Mouse (Mus musculus) Patski (cell line): ENCODE results near the gene Fzd7. TPM values are rescaled to one million over a fixed set of nuclear protein-coding genes. Genes with fewer than 3 reads are reported as not detected.

Experiments
- ATAC-seq: fragments of 100-300 bp; one replicate; pipeline ENCODE4 v1.8.0; 2021
- CTCF ChIA-PET: fragments of 350-600 bp; sonication (Branson Sonifier 250); formaldehyde crosslinking; loops from one replicate; lab custom pipeline; 2022; ENCODE audit warnings: inconsistent platforms; lab: Charles Lee
- POLR2A ChIA-PET: fragments of 350-600 bp; sonication (Branson Sonifier 250); formaldehyde crosslinking; loops from one replicate; lab custom pipeline; 2022; ENCODE audit warnings: antibody characterized with exemption, inconsistent platforms; lab: Charles Lee
- DNase-seq: peaks from one replicate; pipeline ENCODE4 v3.0.0-alpha.2; 2011; ENCODE audit warnings: low read depth, low spot score
- H3K27me3 ChIP-seq: fragments of 371-371 bp; one replicate; pipeline ENCODE4 v1.5.1; 2021
- CTCF ChIP-seq: fragments of 100-300 bp; IDR thresholded peaks from one replicate; pipeline ENCODE4 v1.5.1; 2021
- in situ Hi-C: fragments of 300-500 bp; cut with MboI; formaldehyde crosslinking; loops from 3 replicates; pipeline ENCODE4 v1.11.1; 2018; ENCODE audit warnings: low pct_unique_long_range_greater_than_20kb, mixed read lengths
- polyA plus RNA-seq: library from polyadenylated mRNA; unstranded; gene quantifications from one replicate; pipeline ENCODE4 v1.2.3, GENCODE M21; 2021

The Fzd7 gene
- polyA plus RNA-seq, 1 experiment from 2014 or later, result 30.8 TPM

DNA sequence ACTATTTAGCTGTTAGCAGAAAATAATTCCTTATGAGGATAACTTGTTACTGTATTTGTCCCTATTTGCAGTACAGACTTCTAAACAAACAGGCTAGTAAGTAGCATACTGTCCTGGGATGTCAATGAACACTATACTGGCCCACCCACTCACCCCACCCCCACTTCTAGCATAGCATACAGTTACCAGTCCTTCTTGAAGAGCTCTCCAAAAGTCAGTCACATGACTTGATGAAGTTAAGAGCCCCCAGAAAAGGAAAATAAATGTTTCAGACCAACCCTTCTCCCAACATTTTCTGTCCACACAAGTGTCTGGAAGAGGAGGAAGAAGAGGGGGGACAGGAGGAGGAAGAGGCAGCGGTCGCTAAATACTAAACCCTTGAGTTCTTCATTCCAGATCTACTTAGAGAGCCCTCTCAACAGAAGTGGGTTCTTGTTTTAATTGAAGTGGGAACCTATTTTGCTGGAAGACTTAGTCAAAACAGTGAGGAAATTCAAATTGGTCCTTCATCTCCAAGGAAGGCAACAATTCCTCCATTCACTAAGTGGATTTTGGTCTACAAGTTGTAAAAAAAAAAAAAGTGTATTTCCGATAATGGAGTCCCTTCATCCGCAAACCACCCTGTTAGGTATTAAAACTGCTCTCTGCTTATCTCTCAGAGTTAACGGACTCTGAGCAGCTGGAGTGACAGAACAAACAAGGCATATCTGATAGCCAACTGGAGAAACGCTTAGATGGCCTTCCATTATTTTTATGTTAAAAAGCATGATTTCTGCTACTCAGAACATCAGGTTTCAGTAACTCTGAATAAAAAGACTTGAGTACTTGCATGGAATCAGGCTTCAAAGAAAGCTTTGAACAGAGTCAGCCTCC, 15.8 kb downstream of the Fzd7 start:
- POLR2A ChIA-PET, result no interaction called here
- CTCF ChIA-PET, result no interaction called here

DNA sequence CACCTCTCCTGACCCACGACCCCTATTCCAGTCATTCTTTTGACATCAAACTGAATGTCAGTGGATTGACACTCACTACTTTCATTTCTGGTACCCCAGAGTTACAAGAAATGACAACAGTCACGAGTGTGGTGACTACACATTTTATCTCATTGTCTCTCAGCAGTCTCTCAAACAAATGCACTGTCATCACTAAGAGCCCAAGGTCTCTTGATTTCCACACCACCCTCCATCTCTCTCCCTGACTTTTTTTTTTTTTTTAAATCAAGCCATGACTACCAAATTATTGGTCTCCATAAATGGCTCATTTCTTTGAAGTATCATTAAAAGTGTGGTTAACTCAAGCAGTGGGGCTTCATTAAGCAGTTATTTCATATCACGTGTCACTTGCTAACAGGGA, 17.1 kb downstream of the Fzd7 start:
- H3K27me3 ChIP-seq, result no peaks in the 10 kb centered on the region
- no peak for TF ChIP-seq CTCF
- no peak for DNase-seq
- CTCF ChIA-PET, result no interaction called here
- POLR2A ChIA-PET, result no interaction called here
- in situ Hi-C loops, result no loop called here
- no peak for ATAC-seq

More for the DNA sequence above, 15.8 kb downstream of the Fzd7 start:
- H3K27me3 ChIP-seq, result no peaks in the 10 kb centered on the region
- DNase-seq (no peak), ATAC-seq (no peak)
- no peak for TF ChIP-seq CTCF
- in situ Hi-C loops, result no loop called here

DNA sequence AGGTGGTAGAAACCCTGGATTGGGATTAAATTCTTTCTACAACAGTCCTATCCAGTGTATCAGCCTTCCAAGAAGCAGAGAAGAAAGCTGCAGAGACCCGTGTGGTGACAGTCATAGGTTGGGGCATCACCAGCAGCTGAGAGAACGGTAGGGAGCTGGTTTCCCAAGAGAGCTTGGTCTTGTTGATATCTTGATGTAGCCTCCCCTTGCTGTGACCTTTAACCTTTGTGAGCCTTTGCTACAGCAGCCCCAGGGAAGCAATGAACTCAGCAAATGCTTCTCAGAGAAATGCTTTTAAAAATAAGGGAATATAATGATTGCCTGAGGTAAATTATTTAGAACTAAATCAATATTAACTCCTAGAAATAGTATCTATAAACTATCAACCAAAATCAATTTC, 20.1 kb downstream of the Fzd7 start:
- TF ChIP-seq CTCF, result no peak
- CTCF ChIA-PET, result no interaction called here

DNA sequence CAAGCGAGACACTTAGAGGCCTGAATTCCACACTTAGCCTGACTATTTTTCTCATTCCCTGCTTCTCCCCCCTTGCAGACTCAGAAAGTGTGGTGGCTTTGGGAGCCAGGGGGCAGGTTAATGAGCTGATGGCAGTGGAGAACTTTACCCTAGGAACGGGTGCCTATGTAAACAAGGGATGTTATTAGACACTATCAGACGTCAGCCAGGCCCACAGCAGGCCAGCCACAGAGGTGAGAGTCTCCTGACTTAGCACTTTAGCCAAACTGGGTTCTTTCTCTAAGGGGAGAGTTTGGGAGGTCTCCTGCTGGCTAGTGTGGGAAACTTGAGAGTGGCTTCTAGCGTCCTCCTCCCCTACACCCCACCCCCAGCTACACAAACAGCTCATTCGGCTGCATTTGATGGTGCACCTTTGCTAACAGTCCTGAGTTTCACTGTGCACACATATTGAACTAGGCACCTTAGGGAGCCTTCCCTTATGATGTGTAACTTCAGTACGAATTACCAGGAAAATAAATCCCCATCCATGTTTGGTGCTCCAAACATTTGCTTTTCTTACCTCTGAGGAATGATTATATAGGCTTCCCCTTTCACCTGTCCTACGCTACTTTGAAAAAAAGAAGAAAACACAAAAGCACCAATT, 21.6 kb downstream of the Fzd7 start:
- DNase-seq (no peak), ATAC-seq (no peak)
- ChIA-PET CTCF (interaction anchor here (1.5 kb wide), 1 partner anchor 11 kb away, joined by 4 read pairs; no protein-coding TSS in a partner anchor), POLR2A (no interaction called here)
- in situ Hi-C loops, result no loop called here
- TF ChIP-seq CTCF, result no peak
- no peaks in the 10 kb centered on the region for H3K27me3 ChIP-seq

More for the DNA sequence above, 20.1 kb downstream of the Fzd7 start:
- in situ Hi-C loops, result no loop called here
- DNase-seq, result no peak
- H3K27me3 ChIP-seq, result no peaks in the 10 kb centered on the region
- ATAC-seq, result no peak
- POLR2A ChIA-PET, result no interaction called here

DNA sequence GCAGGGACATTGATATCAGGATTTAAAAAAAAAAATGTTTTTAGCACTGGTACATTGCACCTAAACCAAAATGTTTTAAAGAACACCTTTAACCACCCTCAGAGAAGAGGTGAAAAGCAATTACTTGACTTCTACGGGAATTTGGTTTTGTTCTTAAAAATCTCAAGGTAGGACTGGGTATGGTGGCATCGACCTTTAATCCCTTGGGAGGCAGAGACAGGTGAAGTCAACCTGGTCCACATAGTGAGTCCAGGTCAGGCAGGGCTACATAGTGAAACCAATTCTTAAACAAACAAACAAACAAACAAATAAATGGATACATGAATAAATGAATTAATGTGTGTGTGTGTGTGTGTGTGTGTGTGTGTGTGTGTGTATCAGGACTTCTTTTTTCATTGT, 22.1 kb downstream of the Fzd7 start:
- ATAC-seq (no peak), DNase-seq (no peak)
- CTCF ChIA-PET, result no interaction called here
- POLR2A ChIA-PET, result no interaction called here
- H3K27me3 ChIP-seq, result no peaks in the 10 kb centered on the region
- in situ Hi-C loops, result no loop called here
- no peak for TF ChIP-seq CTCF

DNA sequence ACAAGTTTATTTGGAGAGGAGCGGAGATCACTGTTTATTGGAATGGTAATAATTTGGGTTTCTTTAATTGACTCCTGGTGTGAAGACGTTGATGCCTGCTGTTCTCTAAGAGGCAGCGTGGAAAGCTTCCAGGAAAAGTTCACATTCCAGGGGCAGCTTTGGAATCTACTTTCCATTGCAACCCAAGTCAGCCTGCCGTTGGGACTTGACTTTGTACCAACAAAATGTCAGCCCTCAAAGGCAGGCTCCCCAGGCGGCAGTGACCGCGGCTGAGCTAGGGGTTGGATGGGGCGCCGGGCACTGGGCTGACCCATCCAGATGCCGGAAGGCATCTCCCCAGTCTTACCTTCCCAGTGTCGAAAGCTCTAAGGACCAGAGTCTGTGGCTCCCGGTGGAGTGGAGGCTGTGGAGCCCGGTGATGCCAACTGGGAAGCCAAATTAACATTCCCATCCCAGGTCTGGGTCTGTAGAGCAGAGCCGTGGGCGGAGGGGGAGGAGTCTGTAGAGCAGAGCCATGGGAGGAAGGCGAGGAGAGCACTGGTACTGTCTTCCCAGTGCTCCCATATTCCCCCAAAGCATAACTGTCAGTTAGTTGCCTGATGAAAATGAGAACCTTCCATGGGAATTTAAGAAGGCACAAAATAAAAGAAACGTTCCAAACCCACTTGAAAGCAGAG, 26.4 kb downstream of the Fzd7 start:
- ChIA-PET CTCF (no interaction called here), POLR2A (no interaction called here)
- DNase-seq (no peak), ATAC-seq (no peak)
- in situ Hi-C loops, result no loop called here
- H3K27me3 ChIP-seq, result no peaks in the 10 kb centered on the region
- no peak for TF ChIP-seq CTCF

DNA sequence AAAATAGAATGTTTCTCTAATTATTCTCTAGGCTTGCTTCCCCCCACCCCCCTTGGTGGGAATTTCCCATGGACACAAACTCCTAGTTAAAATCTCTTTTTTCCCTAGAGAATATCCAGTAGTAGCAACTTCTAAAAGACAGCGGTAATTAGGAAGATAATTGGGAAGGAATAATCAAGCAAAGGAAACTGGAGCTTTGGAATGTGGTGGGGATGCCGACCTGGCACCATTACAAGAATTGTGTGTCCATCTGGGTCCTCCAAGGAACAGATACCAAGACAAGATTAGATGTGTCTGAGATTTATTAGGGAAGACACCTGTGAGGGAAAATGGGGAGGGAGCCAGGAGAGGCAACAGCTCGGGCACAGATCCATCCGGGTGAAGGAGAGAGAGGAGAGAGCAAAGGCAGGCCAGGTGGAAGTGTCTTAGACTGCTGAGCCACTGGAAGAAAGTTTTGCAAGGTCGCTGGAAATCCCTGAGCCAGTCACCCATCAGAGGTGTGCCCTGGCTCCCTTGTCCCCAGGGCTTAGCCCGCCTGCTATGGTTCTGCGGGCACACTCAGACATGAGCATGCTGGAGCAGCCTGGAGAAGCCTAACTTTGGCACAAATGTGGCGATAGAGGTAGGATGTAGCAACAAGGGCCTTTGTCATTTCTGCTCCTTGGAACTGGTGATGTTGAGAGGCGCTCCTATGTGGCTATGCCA, 29.5 kb downstream of the Fzd7 start:
- no peak for TF ChIP-seq CTCF
- DNase-seq (no peak), ATAC-seq (no peak)
- H3K27me3 ChIP-seq, result no peaks in the 10 kb centered on the region
- ChIA-PET CTCF (no interaction called here), POLR2A (no interaction called here)
- in situ Hi-C loops, result no loop called here

DNA sequence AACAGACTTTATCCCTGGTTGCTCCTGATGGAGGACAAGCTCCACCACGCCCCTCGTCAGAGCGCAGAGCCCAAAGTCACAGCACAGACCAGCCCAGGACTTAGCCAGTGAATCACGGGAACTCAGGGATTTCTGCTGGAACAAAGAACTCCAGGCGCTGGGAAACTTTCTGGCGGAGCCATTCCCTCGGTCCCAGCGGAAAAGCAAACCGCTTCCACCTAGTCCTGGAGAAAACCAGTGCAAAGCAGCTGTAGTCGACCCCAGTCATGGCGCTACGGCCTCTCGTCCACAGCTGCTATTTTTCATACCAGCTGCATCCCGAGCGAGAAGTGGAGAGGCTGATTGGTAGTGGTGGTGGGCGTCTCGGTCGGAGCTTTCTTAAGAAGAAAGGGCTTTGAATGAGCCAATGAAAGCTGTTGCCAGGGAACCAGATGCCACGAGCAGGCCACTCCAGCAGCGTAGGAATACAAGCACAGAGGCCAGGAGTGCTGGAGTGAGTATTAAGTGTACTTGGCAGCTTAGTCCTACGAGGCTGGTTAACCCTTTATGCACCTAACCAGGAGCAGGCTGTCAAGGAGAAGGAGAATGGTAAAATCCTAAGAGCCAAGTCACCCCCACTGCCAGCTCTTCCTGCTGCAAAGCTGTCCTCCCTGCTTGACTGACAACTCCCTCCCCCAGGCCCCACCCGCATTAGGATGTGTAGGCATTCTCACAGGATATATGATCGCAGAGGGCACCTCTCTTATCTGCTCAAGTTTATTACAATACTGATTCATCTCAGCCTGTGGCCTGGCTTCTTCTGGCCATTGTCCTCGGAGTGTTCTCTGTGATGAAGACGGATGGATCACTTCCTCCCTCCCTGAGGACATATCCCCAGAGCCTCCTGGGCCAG, 34.0 kb downstream of the Fzd7 start, which contains the start of gene Gm973:
Gene Gm973 (plus strand): TSS at position 239 of the 892 bp plus-strand sequence.
- in situ Hi-C loops, result no loop called here
- TF ChIP-seq CTCF, result no peak
- ChIA-PET POLR2A (interaction anchor here (1.2 kb wide), 1 partner anchor 21 kb away, joined by 3 read pairs; no protein-coding TSS in a partner anchor), CTCF (interaction anchor here (1.2 to 1.3 kb wide), 2 partner anchors 29 to 62 kb away, joined by 3 to 4 read pairs; no protein-coding TSS in a partner anchor)
- ATAC-seq (no peak), DNase-seq (no peak)
- H3K27me3 ChIP-seq, result no peaks in the 10 kb centered on the region

DNA sequence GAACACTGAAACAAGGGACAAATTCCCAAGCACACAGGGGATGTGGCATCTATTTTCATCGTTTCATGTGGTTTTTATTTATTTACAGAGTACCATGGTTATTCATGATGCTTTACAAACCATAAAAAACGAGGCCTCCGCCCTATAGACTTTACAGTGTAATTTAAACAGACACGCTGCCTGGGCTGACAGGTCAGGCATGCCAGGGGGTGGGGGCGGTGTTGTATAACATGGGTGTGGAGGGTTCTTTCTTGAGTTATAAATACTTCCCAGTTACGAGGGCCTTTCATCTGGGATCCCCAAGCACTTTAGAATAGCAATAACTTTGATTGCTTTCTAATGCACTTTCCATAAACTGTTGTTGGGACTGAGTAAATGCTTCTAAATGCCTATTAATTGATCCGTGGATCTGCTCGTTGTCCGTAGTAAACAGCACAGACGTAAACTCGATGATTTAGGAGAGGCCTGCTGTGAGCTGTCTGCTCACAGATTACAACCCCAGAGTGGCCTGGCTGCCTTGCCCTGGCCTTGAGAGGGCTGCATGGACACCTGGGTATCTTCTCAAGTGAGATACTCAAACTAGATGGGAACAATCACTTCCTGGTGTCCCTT, 38.1 kb downstream of the Fzd7 start:
- ChIA-PET CTCF (interaction anchor here (2.2 kb wide), 1 partner anchor 10 kb away, joined by 7 read pairs; no protein-coding TSS in a partner anchor), POLR2A (no interaction called here)
- in situ Hi-C loops, result no loop called here
- ATAC-seq (no peak), DNase-seq (no peak)
- no peaks in the 10 kb centered on the region for H3K27me3 ChIP-seq
- TF ChIP-seq CTCF, result no peak
